Mouse (Mus musculus): ENCODE measurements at regions not wholly inside any gene's neighbourhood (a gene's known extent, or its start where the extent isn't known, plus 50 kb on each side); places are given as distances from the start of the nearest gene placed in this dataset.
"Not testable (repeated sequence)": the region's sequence is repeated elsewhere in the genome, so short reads cannot be mapped to it uniquely, and the experiment has no call there.

DNA sequence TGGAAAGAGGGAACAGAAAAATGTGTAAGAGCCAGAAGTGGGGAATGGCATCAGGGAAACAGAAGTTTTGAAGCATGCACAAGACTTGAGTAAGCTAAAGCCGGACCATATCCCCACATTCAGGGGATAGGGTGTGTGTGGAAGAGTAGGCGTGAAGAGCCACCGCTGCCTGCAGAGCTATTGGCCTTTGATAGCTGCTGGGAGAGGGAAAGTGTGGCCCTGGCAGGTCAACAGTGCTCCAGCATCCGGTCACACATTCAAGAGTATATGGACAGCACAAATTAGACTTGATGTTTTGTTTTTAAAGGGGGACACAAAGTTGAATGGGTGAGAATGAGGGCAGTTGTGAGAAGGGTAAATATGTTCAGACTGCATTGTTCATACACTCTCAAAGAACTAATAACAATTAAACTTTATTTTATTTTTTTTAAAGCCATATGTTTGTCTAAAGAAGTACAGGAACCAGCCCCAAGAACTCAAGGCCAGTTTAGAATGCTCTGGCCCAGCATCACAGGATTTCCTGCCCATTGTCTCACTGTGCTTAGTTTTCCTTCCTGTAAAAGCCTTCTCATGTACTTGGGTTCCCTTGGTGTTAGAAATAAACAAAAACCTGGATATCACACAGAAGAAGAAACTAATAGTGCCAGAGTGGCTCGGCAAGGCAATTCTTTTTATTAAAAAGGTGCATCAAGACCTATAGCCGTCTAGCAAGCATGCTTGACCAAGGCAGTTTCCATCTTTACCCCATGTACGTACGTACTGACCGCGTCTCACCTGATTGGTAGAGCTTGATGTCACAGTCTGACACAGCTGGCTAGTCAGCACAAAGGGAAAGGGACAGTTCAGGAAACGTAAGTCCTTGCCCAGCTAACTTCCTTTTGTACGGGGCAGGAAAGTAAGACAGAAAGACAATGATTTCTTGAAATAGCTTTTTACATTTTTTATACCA is 144.6 kb upstream of the Rbbp6 start:
- peak; percentile 28 to 46 for DNase-seq

DNA sequence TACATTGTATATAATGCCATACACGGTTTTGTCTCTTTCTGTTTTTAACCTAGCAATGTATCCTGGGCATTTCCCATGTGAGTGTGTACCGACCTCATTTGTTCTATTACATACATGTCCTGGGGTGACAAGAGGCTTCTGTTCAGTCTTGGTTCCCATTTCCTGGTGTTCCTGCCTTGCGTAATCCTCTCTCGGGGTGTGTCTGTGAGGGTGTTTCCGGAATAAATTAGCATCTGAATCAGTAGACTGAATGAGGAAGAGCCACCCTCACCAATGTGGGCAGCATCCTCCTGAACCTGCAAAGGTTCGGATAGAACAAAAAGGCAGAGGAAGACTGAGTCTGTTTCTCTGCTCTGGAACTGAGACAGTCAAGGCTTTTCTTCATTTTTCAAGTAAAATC is 142.1 kb upstream of the Rbbp6 start:
- DNase-seq, result peak in 1 of 2 experiments; percentile 12

DNA sequence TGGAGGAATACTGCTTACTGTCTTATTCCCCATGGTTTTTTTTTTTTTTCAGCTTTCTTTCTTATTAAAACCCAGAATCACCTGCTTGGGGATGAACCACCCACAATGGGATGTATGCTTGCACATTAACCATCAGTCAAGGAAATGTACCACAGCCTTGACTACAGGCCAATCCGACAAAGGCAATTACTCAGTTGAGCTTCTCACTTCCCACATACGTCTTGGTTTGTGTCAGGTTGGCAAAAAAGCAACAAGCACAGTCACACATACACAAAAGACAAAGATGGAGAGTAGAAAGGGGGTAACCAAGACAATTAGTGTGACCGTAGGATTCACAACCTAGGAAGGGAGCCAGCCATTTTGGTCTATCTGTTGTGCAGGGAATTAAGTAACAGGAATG is 126.4 kb upstream of the Rbbp6 start:
- no peak for DNase-seq

DNA sequence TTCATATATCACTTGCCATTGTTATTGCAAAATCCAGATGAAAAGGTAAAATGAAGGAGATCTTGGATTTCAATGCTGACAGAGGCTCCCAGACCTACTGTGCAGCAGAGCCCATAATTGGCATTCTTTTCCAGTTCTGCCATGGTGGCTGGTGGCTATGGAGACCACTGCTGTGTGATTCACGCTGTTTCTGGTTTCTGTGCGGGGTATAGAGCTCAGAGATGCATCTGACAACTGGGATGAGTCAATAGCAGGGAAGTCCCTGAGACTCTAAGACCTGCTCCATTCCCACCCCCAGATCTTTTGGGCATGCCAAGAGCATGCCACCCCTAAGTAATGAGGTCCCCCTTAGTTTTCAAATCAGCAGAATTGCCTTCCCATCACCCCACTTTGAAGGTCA is 120.7 kb upstream of the Rbbp6 start:
- no peak for DNase-seq

DNA sequence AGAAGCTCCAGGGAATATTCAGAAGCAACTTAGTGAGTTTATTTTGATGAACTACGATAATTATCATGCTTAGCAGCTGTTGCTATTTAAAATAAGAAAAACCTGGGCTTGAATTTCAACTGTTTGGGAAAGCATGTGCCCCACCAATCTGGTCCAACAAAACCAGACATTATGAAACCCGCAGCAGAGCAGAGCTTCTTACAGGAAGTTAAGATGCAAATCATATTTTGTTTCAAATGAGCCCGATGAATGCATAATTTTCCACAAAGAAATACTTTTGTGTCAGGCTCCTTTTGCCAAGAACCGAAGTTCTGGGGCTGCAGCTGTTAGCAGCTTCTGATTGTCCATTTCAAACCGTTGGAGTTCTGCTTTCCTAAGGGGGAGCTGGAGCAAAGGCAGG is 118.1 kb upstream of the Rbbp6 start:
- DNase-seq, result no peak

DNA sequence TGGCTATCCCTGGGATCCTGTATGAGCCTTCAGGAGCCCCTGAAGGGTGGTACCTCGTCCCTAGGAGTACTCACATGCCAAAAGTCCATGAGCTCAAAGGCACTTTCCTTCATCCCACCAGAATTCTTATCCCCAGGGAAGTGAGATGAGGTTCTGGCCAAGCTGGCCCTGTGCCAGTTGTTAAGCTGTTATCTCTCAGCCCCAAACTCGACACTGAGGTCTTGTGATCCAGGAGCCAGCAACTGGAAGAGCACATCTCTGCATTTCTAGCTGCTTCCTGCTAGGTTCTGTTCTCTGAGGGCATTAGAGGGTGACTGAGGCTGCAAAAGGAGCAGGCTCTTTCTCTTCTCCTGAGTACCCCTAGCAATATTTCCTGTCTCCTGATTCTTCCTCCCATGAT is 92.1 kb upstream of the Rbbp6 start:
- no peak for DNase-seq

DNA sequence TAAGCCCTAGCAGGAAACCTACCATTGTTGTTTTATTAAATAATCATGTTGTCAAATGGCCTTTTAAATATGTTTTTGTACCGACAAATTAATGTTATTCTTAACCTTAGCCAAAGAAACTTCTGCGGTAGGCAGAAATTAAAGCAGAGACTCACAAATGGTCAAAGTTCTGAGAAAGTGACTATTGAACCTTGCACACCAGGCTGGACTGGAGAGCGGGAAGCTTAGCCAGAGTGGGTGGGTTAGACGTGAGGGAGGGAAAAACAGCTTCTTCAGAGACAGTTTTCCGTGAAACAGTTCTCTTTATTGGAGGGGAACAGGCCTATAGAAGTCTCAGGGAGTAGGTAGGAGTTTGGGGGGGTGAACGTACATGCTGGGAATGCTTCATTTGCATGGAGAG is 89.2 kb upstream of the Rbbp6 start:
- peak; percentile 36 to 53 for DNase-seq

DNA sequence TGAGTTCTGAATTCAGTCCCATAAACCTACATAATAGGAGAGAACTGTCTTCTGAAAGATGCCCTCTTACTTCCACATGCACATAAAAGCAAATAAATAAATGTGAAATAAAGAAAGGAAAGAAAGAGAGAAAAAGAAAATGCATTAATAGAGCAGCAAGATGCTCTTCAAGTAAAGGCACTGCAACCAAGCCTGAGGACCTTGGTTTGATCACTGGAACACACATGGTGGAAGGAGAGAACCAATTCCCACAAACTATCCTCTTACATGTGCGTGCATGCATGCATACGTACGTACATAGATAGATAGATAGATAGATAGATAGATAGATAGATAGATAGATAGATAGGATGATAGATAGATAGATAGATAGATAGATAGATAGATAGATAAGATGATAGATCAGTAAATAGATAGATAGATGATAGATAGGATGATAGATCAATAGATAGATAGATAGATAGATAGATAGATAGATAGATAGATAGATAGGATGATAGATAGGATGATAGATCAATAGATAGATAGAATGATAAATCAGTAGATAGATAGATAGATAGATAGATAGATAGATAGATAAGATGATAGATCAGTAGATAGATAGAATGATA is 83.5 kb upstream of the Rbbp6 start:
- not testable (repeated sequence) for DNase-seq

DNA sequence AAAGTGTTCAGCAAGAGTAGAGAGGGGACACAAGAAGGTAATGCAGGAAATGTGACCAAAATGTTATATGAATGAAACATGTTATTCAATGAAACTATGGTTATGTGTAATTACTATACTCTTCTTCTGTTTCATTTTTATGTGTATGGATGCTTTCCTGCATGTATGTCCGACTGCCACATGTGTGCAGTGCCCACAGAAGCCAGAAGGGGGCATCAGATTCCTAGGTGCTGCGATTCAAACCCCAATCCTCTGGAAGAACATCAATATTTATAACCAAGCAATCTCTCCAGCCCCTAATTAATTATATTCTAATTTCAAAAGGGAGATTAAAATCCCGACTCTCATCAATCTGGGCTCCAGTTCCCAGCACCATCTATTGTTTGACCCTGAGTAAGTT is 78.7 kb upstream of the Rbbp6 start:
- DNase-seq, result no peak

DNA sequence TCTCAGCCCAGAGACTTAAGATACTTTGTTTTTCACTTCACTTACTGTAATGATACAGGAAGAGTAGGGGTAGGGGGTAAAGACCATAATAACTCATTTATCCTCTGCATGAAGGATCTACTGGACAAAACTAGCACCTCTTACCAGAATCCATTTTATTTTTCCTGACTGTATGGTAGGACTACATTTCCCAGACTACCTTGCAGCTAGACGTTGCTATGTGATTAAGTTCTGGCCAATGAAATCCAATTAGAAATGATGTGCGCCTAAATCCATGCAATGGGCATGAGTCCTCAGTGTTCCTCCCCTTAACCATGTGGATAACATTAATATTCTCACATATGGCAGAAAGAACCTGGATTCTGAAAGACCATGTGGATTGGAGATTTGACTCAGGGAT is 68.3 kb upstream of the Rbbp6 start:
- DNase-seq, result no peak

DNA sequence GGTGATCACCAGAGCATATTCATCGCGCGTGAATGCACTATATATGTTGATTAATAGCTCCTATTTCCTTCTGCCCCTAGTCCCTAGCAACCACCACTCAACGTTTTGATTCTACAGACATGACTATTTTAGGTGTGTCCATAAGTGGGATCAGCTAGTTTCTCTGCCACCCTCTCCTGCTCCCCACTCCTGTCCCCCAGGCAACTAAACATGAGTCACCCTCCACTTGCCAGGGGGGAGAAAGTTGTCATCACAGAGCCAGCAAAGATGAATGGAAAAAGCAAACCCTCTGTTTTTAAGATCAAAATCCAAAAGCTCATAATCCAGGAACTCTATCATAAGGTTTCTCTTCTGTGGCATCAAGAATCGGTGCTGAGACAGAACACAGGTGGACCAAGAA is 59.4 kb upstream of the Rbbp6 start:
- no peak for DNase-seq

DNA sequence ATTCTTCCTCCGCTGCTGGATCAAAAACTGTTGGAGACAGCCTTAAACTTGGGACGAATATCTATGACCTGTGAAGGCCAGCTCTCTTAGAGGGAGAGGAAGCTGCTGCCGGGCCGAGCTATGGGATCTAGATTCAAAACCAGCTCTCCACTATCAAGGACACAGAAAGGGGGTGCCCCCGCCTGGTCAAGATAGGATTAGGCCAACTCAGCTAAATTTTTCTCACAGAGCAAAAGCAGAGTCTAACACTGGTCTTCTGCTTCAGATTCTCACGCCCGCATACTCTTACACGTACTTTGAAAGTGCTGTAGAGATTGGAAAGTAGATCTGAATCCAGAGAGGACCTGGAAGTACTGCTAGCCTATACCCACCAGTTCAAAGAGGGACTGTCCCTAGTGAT is 56.2 kb upstream of the Rbbp6 start:
- DNase-seq, result peak in 1 of 2 experiments; percentile 22

All from kidney, adult 8-10 months (tissue).